Mouse (Mus musculus): ENCODE measurements around the gene Zcchc12. TPM values are rescaled to one million over a fixed set of nuclear protein-coding genes. Genes with fewer than 3 reads are reported as not detected.
A peak's percentile ranks its signal among the peaks of the same experiment; 100 is the strongest.

Gene Zcchc12
- total RNA-seq (2021): 4.1 and 6.3 TPM in 2 replicates
- long read RNA-seq, experiment 1, partial matches to known transcripts: 1 of 15 reads
- long read RNA-seq, experiment 1, other reads (novel, unspliced or antisense): 7 of 15 reads
- long read RNA-seq, experiment 2, partial matches to known transcripts: 0 of 9 reads
- long read RNA-seq, experiment 2, other reads (novel, unspliced or antisense): 8 of 9 reads

DNA sequence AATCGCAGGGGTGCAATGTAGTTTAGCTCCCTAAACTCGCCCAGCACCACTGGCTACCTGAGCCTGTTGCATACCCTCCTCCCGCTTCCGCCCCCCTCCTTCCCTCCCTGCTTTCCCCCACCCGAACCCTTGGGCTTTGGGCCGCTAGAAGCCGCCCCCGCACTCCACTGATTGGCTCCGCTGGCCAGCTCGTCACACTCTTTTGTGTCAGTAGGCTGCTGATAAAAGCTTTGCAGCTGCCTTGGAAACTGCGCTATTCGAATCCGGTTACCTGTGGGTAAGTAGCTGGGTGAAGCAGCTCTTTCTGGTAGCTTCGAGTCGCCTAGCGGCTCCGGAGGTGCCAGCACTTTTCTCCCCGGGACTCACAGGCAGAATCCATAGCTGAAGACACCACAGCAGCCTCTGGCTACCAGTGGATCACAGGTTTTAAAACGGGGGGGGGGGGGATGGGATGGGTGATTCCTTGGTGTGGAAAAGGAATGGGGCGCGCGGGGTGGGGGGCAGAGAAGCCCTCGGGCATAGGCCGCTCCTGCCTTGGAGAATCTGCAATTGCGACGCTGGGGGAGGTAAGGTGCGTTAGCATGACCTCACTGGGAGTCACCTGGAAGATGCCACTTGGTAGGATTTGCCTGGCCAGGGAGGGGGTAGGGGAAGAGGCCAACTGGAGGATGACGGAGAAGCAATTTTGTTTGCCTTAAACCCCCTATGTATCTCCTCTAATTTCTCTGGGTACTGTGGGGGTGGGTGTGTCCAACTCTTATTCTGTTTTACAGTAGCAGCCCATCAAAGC, at the start of gene Zcchc12:
Gene Zcchc12, plus strand, starts transcription at position 169 of the 790 bp plus-strand sequence.
- DNase-seq: peak; percentile 48

DNA sequence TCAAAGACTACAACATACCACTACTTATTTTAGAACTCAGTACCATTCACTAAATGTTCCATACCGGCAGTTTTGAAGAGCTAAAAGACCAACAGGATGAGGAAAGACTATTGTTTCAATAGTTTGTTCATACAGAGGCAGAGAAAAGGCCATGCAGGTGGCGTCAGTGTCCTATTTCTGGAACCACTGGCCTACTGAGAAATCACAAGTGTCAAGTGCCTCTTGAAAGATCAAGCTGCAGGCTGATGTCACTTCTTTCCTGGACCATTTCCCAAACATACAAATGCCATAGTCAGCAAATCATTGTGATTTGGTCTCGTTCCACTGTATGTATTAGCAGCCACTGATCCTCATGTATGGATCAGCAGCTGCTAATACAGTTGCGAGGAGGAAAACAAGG, 49.0 kb upstream of the Zcchc12 start:
- DNase-seq: no peak

- DNase-seq: no peak
These were observed 45.6 kb upstream of the Zcchc12 start for GRCm38 (mm10) chrX:36150100-36150499.

- no peak for DNase-seq
These were observed 39.0 kb upstream of the Zcchc12 start for GRCm38 (mm10) chrX:36156677-36157076.

DNA sequence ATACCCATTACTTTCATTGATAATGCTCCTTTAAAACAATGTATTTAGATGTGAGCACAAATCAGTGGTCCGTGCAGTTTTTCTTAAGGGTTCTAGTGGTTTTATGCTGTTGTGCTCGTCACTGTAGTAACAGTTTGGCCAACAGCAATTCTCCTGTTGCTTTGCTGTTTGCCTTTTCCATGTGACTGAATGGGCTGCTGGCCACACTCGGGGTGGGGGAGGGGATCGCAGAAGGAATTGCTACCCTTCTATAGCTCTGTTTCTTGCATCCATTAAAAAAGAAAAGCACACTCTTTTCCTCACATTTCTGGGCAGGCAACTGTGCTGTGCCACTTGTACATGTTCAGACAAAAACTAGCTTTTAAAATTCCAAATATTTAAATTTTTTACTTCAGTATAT, 34.1 kb upstream of the Zcchc12 start:
- no peak for DNase-seq

GRCm38 (mm10) chrX:36183625-36184024, 12.1 kb upstream of the Zcchc12 start:
- DNase-seq: peak; percentile 73

GRCm38 (mm10) chrX:36186036-36186435, 9.7 kb upstream of the Zcchc12 start:
- DNase-seq: no peak

GRCm38 (mm10) chrX:36186443-36186842, 9.3 kb upstream of the Zcchc12 start:
- no peak for DNase-seq

DNA sequence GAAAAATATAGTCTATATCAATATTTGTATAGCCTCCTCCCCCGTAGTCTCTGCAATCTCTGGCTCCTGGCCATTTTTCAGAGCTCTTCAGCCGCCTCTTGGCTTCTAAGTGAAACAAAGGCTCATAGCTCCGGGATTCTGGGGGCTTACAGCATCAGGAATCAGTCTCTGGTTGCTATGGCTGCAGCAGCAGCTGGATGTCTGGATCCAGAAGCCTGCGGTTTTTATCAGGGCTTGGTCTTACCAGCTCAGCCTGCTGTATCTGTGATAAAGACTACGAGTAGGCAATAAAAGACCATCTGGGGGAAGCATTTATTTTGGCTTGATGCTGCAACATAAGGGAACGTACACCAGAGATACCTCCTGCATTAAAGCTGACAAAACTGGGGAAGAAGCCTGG, 1.8 kb upstream of the Zcchc12 start:
- DNase-seq: no peak

- DNase-seq: no peak
These were observed 13.8 kb downstream of the Zcchc12 start for GRCm38 (mm10) chrX:36209554-36209953.

DNA sequence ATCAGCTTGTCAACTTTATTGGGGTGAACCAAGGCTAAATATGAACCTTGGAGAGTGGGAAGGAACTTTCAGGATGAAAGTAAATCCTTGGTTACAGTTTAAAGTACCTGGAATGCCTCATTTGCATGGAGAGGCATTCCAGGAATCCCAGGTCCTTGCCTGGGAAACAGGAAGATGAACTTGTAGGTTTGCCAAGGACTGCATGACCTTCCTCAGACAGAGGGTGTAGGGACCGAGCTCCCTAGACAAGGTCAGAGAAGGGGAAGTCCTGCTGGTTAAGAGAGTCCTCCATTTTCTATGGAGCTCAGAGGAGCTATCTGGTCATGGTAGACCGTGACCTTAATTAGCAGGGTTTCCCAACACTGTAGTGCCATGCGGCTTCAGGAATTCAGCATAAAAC, 15.5 kb downstream of the Zcchc12 start:
- DNase-seq: no peak

- no peak for DNase-seq
These were observed 25.7 kb downstream of the Zcchc12 start for GRCm38 (mm10) chrX:36221366-36221765.

- peak; percentile 80 for DNase-seq
These were observed 30.1 kb downstream of the Zcchc12 start for GRCm38 (mm10) chrX:36225777-36226176.

DNA sequence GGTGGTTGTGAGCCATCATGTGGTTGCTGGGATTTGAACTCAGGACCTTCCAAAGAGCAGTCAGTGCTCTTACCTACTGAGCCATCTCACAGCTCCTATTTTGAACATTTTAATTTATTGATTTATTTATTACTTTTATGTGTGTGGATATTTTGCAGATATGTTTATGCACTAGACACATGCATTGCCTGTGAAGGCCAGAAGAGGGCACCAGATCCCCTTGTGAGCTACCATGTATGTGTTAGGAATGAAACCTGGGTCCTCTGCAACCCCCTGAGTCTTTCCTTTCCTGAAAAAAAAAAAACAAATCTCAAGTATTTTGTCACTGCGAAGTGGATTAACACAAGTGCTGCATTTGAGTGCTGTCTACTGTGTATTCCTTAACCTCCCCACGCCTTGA, 30.9 kb downstream of the Zcchc12 start:
- peak; percentile 63 for DNase-seq

GRCm38 (mm10) chrX:36228861-36229260, 33.2 kb downstream of the Zcchc12 start:
- DNase-seq: no peak

- no peak for DNase-seq
These were observed 33.6 kb downstream of the Zcchc12 start for GRCm38 (mm10) chrX:36229273-36229672.

- no peak for DNase-seq
These were observed 39.9 kb downstream of the Zcchc12 start for GRCm38 (mm10) chrX:36235652-36236051.

Other genes with a start within 250 kb of the Zcchc12 start
- gene Il13ra1, start 83.8 kb upstream of the Zcchc12 start, total RNA-seq (2021): 8.7 and 10.4 TPM in 2 replicates
- gene Lonrf3, start 132.4 kb downstream of the Zcchc12 start, total RNA-seq (2021): 5.5 and 6.7 TPM in 2 replicates
- gene Gm6268, start 205.4 kb downstream of the Zcchc12 start, total RNA-seq (2021): not detected in 2 replicates